ENCODE assay signal across 25 mouse cellular contexts in genomic region chr10:98542072-98542471, GRCm38 (mm10).
"Had no signal": no experiment of that assay in that cellular context is flagged by ENCODE, and none has a peak within 500 bp of the region (broad histone marks: within the 10 kb centered on the region; RNA-seq: fewer than 3 reads in every experiment).

No protein-coding gene starts in this region.

- H3K36me3 ChIP-seq: embryonic facial prominence, embryonic 10.5 days; embryonic facial prominence, embryonic 12.5 days; embryonic facial prominence, embryonic 13.5 days; embryonic facial prominence, embryonic 15.5 days; forebrain, embryonic 10.5 days; forebrain, embryonic 12.5 days; forebrain, embryonic 15.5 days had no signal

- H3K9me3 ChIP-seq: embryonic facial prominence, embryonic 10.5 days; embryonic facial prominence, embryonic 12.5 days; embryonic facial prominence, embryonic 13.5 days; embryonic facial prominence, embryonic 15.5 days; forebrain, embryonic 10.5 days; forebrain, embryonic 12.5 days; forebrain, embryonic 13.5 days; forebrain, embryonic 15.5 days had no signal

- H3K4me2 ChIP-seq: embryonic facial prominence, embryonic 12.5 days; embryonic facial prominence, embryonic 13.5 days; embryonic facial prominence, embryonic 15.5 days; forebrain, embryonic 12.5 days; forebrain, embryonic 13.5 days; forebrain, embryonic 15.5 days had no signal

- H3K9ac ChIP-seq: embryonic facial prominence, embryonic 12.5 days; embryonic facial prominence, embryonic 13.5 days; embryonic facial prominence, embryonic 15.5 days; forebrain, embryonic 12.5 days; forebrain, embryonic 13.5 days; forebrain, embryonic 15.5 days; forebrain, postnatal 0 days had no signal

- H3K4me1 ChIP-seq: forebrain, embryonic 12.5 days; forebrain, embryonic 13.5 days; forebrain, embryonic 15.5 days had no signal

- DNase-seq: cerebellum, adult 8-10 months; cerebellum, adult 9-11 months; cerebellum, postnatal 25 days; cerebellum, postnatal 36 days; embryo, embryonic 11 days; forebrain, postnatal 0 days; gastrocnemius, adult 2 months; gastrocnemius, postnatal 10 days; gastrocnemius, postnatal 14 days; gastrocnemius, postnatal 25 days; gastrocnemius, postnatal 36 days; heart, adult 11 months; heart, adult 18-20 months; heart, adult 2 months had no signal

- H3K27me3 ChIP-seq: embryonic facial prominence, embryonic 12.5 days; embryonic facial prominence, embryonic 13.5 days; embryonic facial prominence, embryonic 15.5 days; forebrain, embryonic 12.5 days; forebrain, embryonic 13.5 days; forebrain, embryonic 15.5 days had no signal

- H3K4me3 ChIP-seq: embryonic facial prominence, embryonic 10.5 days; embryonic facial prominence, embryonic 12.5 days; embryonic facial prominence, embryonic 13.5 days; embryonic facial prominence, embryonic 15.5 days; erythroblast, embryonic 14.5 days; forebrain, embryonic 10.5 days; forebrain, embryonic 12.5 days; forebrain, embryonic 13.5 days; forebrain, embryonic 15.5 days; gastrocnemius, adult 2 months; heart, adult 2 months had no signal

- H3K27ac ChIP-seq: embryonic facial prominence, embryonic 10.5 days; embryonic facial prominence, embryonic 12.5 days; embryonic facial prominence, embryonic 13.5 days; embryonic facial prominence, embryonic 15.5 days; forebrain, embryonic 10.5 days; forebrain, embryonic 12.5 days; forebrain, embryonic 13.5 days; forebrain, embryonic 15.5 days; gastrocnemius, adult 2 months; heart, adult 2 months had no signal

- ATAC-seq: forebrain, embryonic 13.5 days; forebrain, embryonic 14.5 days; forebrain, embryonic 15.5 days; forebrain, embryonic 16.5 days; forebrain, postnatal 0 days had no signal
